Mouse (Mus musculus): ENCODE results near the gene Gsto2.

GRCm38 (mm10) chr19:47836701-47837526 lies 28.4 kb upstream of the Gsto2 start:
- TF ChIP-seq CTCF (conservative IDR thresholded peaks at IDR 0.05; ENCODE audit: low read length) (0 out of 2 replicates have a peak, but pooled peaks have one; percentile 11), NANOG (IDR thresholded peaks at IDR 0.05; ENCODE audit: borderline replicate concordance, low read length) (no peak), POU5F1 (IDR thresholded peaks at IDR 0.05; ENCODE audit: borderline replicate concordance, low read length) (no peak)

Measured in E14TG2a.4 (cell line).